Mouse (Mus musculus): ENCODE measurements around the gene Prl5a1.

The Prl5a1 gene

GRCm38 (mm10) chr13:28142184-28142583, at the start of gene Prl5a1:
Prl5a1 (plus strand) TSS chr13:28142484.
- no peak for DNase-seq (ENCODE audit: low spot score)

GRCm38 (mm10) chr13:28096161-28096560, 46.1 kb upstream of the Prl5a1 start:
- DNase-seq (ENCODE audit: low spot score) = no peak

- DNase-seq (ENCODE audit: low spot score) = no peak
Measured at GRCm38 (mm10) chr13:28108536-28108935, 33.7 kb upstream of the Prl5a1 start.

- no peak for DNase-seq (ENCODE audit: low spot score)
Measured at GRCm38 (mm10) chr13:28132781-28133180, 9.5 kb upstream of the Prl5a1 start.

GRCm38 (mm10) chr13:28135790-28136189, 6.5 kb upstream of the Prl5a1 start:
- DNase-seq (ENCODE audit: low spot score) = no peak
